Mouse (Mus musculus): ENCODE data around the gene Lpin1. TPM values are rescaled to one million over a fixed set of nuclear protein-coding genes. Genes with fewer than 3 reads are reported as not detected.

The Lpin1 gene
- polyA plus RNA-seq, 1 experiment from 2014 or later, result 6.6 TPM

GRCm38 (mm10) chr12:16630152-16630865 is 19.5 kb upstream of the Lpin1 start:
- Histone ChIP-seq H3K36me3 (ENCODE audit: control insufficient read depth, insufficient read depth, low read length) (no peaks in the 10 kb centered on the region), H3K4me1 (ENCODE audit: control insufficient read depth, insufficient read depth, low read length) (no peaks in the 10 kb centered on the region), H3K9ac (ENCODE audit: low read length) (no peak overlapping the region), H3K27me3 (ENCODE audit: control insufficient read depth, insufficient read depth, low read length) (no peaks in the 10 kb centered on the region), H3K9me3 (replicated peaks; ENCODE audit: control insufficient read depth, low read length) (no peaks in the 10 kb centered on the region), H3K4me2 (ENCODE audit: low read depth, low read length) (no peak overlapping the region), H3K27ac (ENCODE audit: low read length) (no peak overlapping the region), H3K4me3 (replicated peaks; ENCODE audit: low read length) (no peak overlapping the region)
- ATAC-seq (ENCODE audit: insufficient read depth, low FRiP score), result no peak
- 54% methylated on average over 7 of the region's 7 CpGs for WGBS

- Histone ChIP-seq H3K4me1 (ENCODE audit: control insufficient read depth, insufficient read depth, low read length) (peaks cover 19% of the 10 kb centered on the region), H3K9ac (ENCODE audit: low read length) (no peak overlapping the region), H3K4me3 (replicated peaks; ENCODE audit: low read length) (no peak overlapping the region), H3K27ac (ENCODE audit: low read length) (no peak overlapping the region), H3K27me3 (ENCODE audit: control insufficient read depth, insufficient read depth, low read length) (no peaks in the 10 kb centered on the region), H3K9me3 (replicated peaks; ENCODE audit: control insufficient read depth, low read length) (no peaks in the 10 kb centered on the region), H3K36me3 (ENCODE audit: control insufficient read depth, insufficient read depth, low read length) (no peaks in the 10 kb centered on the region), H3K4me2 (ENCODE audit: low read depth, low read length) (no peak overlapping the region)
- no peak for ATAC-seq (ENCODE audit: insufficient read depth, low FRiP score)
- 82% methylated on average over 3 of the region's 3 CpGs for WGBS
These were observed 9.5 kb upstream of the Lpin1 start for GRCm38 (mm10) chr12:16620230-16620629.

- peak overlapping the region; percentile 8; the same call in 1 of the 2 replicates for H3K27ac ChIP-seq (ENCODE audit: low read length)
- H3K27me3 ChIP-seq (ENCODE audit: control insufficient read depth, insufficient read depth, low read length), result no peaks in the 10 kb centered on the region
- no peak overlapping the region for H3K9ac ChIP-seq (ENCODE audit: low read length)
- no peak overlapping the region for H3K4me2 ChIP-seq (ENCODE audit: low read depth, low read length)
- H3K36me3 ChIP-seq (ENCODE audit: control insufficient read depth, insufficient read depth, low read length), result no peaks in the 10 kb centered on the region
- no peak overlapping the region for H3K4me3 ChIP-seq (replicated peaks; ENCODE audit: low read length)
- H3K4me1 ChIP-seq (ENCODE audit: control insufficient read depth, insufficient read depth, low read length), result peaks cover 19% of the 10 kb centered on the region
- no peaks in the 10 kb centered on the region for H3K9me3 ChIP-seq (replicated peaks; ENCODE audit: control insufficient read depth, low read length)
- no peak for ATAC-seq (ENCODE audit: insufficient read depth, low FRiP score)
- 84% methylated on average over 6 of the region's 6 CpGs for WGBS
These were observed 8.7 kb upstream of the Lpin1 start for GRCm38 (mm10) chr12:16619453-16619852.

GRCm38 (mm10) chr12:16618512-16619274 is 7.9 kb upstream of the Lpin1 start:
- no peak overlapping the region for H3K9ac ChIP-seq (ENCODE audit: low read length)
- ATAC-seq (ENCODE audit: insufficient read depth, low FRiP score), result peak; percentile 92
- H3K4me2 ChIP-seq (ENCODE audit: low read depth, low read length), result peak overlapping the region; percentile 27
- H3K4me3 ChIP-seq (replicated peaks; ENCODE audit: low read length), result no peak overlapping the region
- peak overlapping the region; percentile 33 for H3K27ac ChIP-seq (ENCODE audit: low read length)
- no peaks in the 10 kb centered on the region for H3K27me3 ChIP-seq (ENCODE audit: control insufficient read depth, insufficient read depth, low read length)
- 7% methylated on average over 11 of the region's 12 CpGs for WGBS
- H3K36me3 ChIP-seq (ENCODE audit: control insufficient read depth, insufficient read depth, low read length), result no peaks in the 10 kb centered on the region
- H3K4me1 ChIP-seq (ENCODE audit: control insufficient read depth, insufficient read depth, low read length), result peaks cover 19% of the 10 kb centered on the region
- no peaks in the 10 kb centered on the region for H3K9me3 ChIP-seq (replicated peaks; ENCODE audit: control insufficient read depth, low read length)

- Histone ChIP-seq H3K4me3 (replicated peaks; ENCODE audit: low read length) (no peak overlapping the region), H3K4me1 (ENCODE audit: control insufficient read depth, insufficient read depth, low read length) (peaks cover 19% of the 10 kb centered on the region), H3K27me3 (ENCODE audit: control insufficient read depth, insufficient read depth, low read length) (no peaks in the 10 kb centered on the region), H3K9me3 (replicated peaks; ENCODE audit: control insufficient read depth, low read length) (no peaks in the 10 kb centered on the region), H3K4me2 (ENCODE audit: low read depth, low read length) (no peak overlapping the region), H3K36me3 (ENCODE audit: control insufficient read depth, insufficient read depth, low read length) (no peaks in the 10 kb centered on the region), H3K9ac (ENCODE audit: low read length) (no peak overlapping the region), H3K27ac (ENCODE audit: low read length) (no peak overlapping the region)
- no peak for ATAC-seq (ENCODE audit: insufficient read depth, low FRiP score)
- WGBS, result 64% methylated on average over 2 of the region's 2 CpGs
These were observed 5.0 kb upstream of the Lpin1 start for GRCm38 (mm10) chr12:16615738-16616137.

- no peak overlapping the region for H3K27ac ChIP-seq (ENCODE audit: low read length)
- no peak for ATAC-seq (ENCODE audit: insufficient read depth, low FRiP score)
- WGBS, result 56% methylated on average over 3 of the region's 3 CpGs
- 0 out of 2 replicates have a peak, but pooled peaks cover 5% of the 10 kb centered on the region for H3K9me3 ChIP-seq (replicated peaks; ENCODE audit: control insufficient read depth, low read length)
- no peak overlapping the region for H3K9ac ChIP-seq (ENCODE audit: low read length)
- no peak overlapping the region for H3K4me2 ChIP-seq (ENCODE audit: low read depth, low read length)
- no peak overlapping the region for H3K4me3 ChIP-seq (replicated peaks; ENCODE audit: low read length)
- H3K36me3 ChIP-seq (ENCODE audit: control insufficient read depth, insufficient read depth, low read length), result no peaks in the 10 kb centered on the region
- H3K4me1 ChIP-seq (ENCODE audit: control insufficient read depth, insufficient read depth, low read length), result peaks cover 15% of the 10 kb centered on the region
- H3K27me3 ChIP-seq (ENCODE audit: control insufficient read depth, insufficient read depth, low read length), result no peaks in the 10 kb centered on the region
These were observed 3.8 kb upstream of the Lpin1 start for GRCm38 (mm10) chr12:16614556-16614955.

- no peak for ATAC-seq (ENCODE audit: insufficient read depth, low FRiP score)
- H3K4me1 ChIP-seq (ENCODE audit: control insufficient read depth, insufficient read depth, low read length), result no peaks in the 10 kb centered on the region
- 66% methylated on average over 5 of the region's 5 CpGs for WGBS
- 0 out of 2 replicates have a peak, but pooled peaks cover 5% of the 10 kb centered on the region for H3K9me3 ChIP-seq (replicated peaks; ENCODE audit: control insufficient read depth, low read length)
- no peaks in the 10 kb centered on the region for H3K27me3 ChIP-seq (ENCODE audit: control insufficient read depth, insufficient read depth, low read length)
- no peaks in the 10 kb centered on the region for H3K36me3 ChIP-seq (ENCODE audit: control insufficient read depth, insufficient read depth, low read length)
- H3K27ac ChIP-seq (ENCODE audit: low read length), result no peak overlapping the region
- H3K4me2 ChIP-seq (ENCODE audit: low read depth, low read length), result no peak overlapping the region
- no peak overlapping the region for H3K4me3 ChIP-seq (replicated peaks; ENCODE audit: low read length)
- no peak overlapping the region for H3K9ac ChIP-seq (ENCODE audit: low read length)
These were observed 5.1 kb downstream of the Lpin1 start for GRCm38 (mm10) chr12:16605624-16606023.

GRCm38 (mm10) chr12:16602271-16602670 is 8.5 kb downstream of the Lpin1 start:
- WGBS, result 81% methylated on average over 4 of the region's 4 CpGs
- Histone ChIP-seq H3K4me1 (ENCODE audit: control insufficient read depth, insufficient read depth, low read length) (no peaks in the 10 kb centered on the region), H3K27ac (ENCODE audit: low read length) (no peak overlapping the region), H3K36me3 (ENCODE audit: control insufficient read depth, insufficient read depth, low read length) (no peaks in the 10 kb centered on the region), H3K4me3 (replicated peaks; ENCODE audit: low read length) (no peak overlapping the region), H3K4me2 (ENCODE audit: low read depth, low read length) (no peak overlapping the region), H3K9me3 (replicated peaks; ENCODE audit: control insufficient read depth, low read length) (no peaks in the 10 kb centered on the region), H3K9ac (ENCODE audit: low read length) (no peak overlapping the region), H3K27me3 (ENCODE audit: control insufficient read depth, insufficient read depth, low read length) (no peaks in the 10 kb centered on the region)
- ATAC-seq (ENCODE audit: insufficient read depth, low FRiP score), result no peak

- no peaks in the 10 kb centered on the region for H3K4me1 ChIP-seq (ENCODE audit: control insufficient read depth, insufficient read depth, low read length)
- H3K27ac ChIP-seq (ENCODE audit: low read length), result no peak overlapping the region
- H3K36me3 ChIP-seq (ENCODE audit: control insufficient read depth, insufficient read depth, low read length), result no peaks in the 10 kb centered on the region
- whole genome bisulfite sequencing, result 40% methylated on average over 1 of the region's 1 CpGs
- H3K9me3 ChIP-seq (replicated peaks; ENCODE audit: control insufficient read depth, low read length), result no peaks in the 10 kb centered on the region
- no peak overlapping the region for H3K9ac ChIP-seq (ENCODE audit: low read length)
- H3K4me3 ChIP-seq (replicated peaks; ENCODE audit: low read length), result no peak overlapping the region
- H3K4me2 ChIP-seq (ENCODE audit: low read depth, low read length), result no peak overlapping the region
- no peaks in the 10 kb centered on the region for H3K27me3 ChIP-seq (ENCODE audit: control insufficient read depth, insufficient read depth, low read length)
- ATAC-seq (ENCODE audit: insufficient read depth, low FRiP score), result no peak
These were observed 10.4 kb downstream of the Lpin1 start for GRCm38 (mm10) chr12:16600374-16600773.
